In the genomic region with DNA sequence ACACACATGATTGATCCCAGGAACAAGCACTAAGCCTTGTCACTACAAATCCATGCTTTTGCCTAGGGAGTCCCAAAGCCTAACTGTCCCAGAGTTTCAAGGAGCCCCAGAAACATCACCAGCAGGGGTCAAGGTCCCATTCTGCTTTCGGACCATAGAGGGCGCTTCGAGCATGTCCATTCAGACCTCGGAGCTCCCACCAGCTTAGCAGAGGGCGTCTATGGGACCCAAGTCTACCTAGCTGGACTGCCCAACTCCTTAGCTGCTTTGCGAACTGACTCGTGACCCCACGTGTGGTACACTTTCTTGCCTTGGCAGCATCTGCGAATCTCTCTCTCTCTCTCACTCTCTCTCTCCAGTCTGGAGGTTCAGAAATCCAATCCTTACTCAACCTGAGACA, we compare ENCODE assay signal across 9 mouse cellular contexts. TPM values are rescaled to one million over a fixed set of nuclear protein-coding genes. Genes with fewer than 3 reads are reported as not detected.
DNase-seq lines count a peak whose midpoint lies in the region; ATAC-seq and TF ChIP-seq lines count a peak whose summit lies in the region.
"Had no signal": no experiment of that assay in that cellular context is flagged by ENCODE, and none has a peak within 500 bp of the region (broad histone marks: within the 10 kb centered on the region; RNA-seq: fewer than 3 reads in every experiment).

No protein-coding gene starts in this region.

- TF ChIP-seq POLR2A in ES-Bruce4 (IDR thresholded peaks at IDR 0.05; ENCODE audit: insufficient read depth, low read length) = no peak

- no peak overlapping the region for H3K27ac ChIP-seq in forebrain, embryonic 10.5 days
- H3K27ac ChIP-seq in forebrain, embryonic 13.5 days = no peak overlapping the region
- H3K27ac ChIP-seq in ES-Bruce4 (ENCODE audit: insufficient read depth, low read length) = no peak overlapping the region
- no peak overlapping the region for H3K27ac ChIP-seq in heart, embryonic 13.5 days (replicated peaks)
- peak overlapping the region; percentile 89 for H3K27ac ChIP-seq in midbrain, embryonic 14.5 days (replicated peaks; ENCODE audit: low read depth, low read length)

- peaks cover 60% of the 10 kb centered on the region for H3K4me1 ChIP-seq in forebrain, embryonic 10.5 days
- peaks cover 31% of the 10 kb centered on the region for H3K4me1 ChIP-seq in forebrain, embryonic 13.5 days
- no peaks in the 10 kb centered on the region for H3K4me1 ChIP-seq in ES-Bruce4 (ENCODE audit: control insufficient read depth, insufficient read depth, low read length)
- H3K4me1 ChIP-seq in heart, embryonic 13.5 days = peaks cover 33% of the 10 kb centered on the region
- H3K4me1 ChIP-seq in midbrain, embryonic 14.5 days (ENCODE audit: control insufficient read depth, insufficient read depth, low read length) = peaks cover 66% of the 10 kb centered on the region

- H3K4me2 ChIP-seq in forebrain, embryonic 13.5 days = no peak overlapping the region
- H3K4me2 ChIP-seq in heart, embryonic 13.5 days = peak overlapping the region; percentile 81; the same call in 1 of the 2 replicates
- peak overlapping the region; percentile 74 for H3K4me2 ChIP-seq in midbrain, embryonic 14.5 days (ENCODE audit: low read length)

- no peak; the same call in 1 of the 2 replicates for ATAC-seq in forebrain, embryonic 13.5 days
- no peak for ATAC-seq in heart, embryonic 13.5 days (ENCODE audit: extremely low read depth, insufficient number of reproducible peaks, low FRiP score, low TSS enrichment)
- no peak for ATAC-seq in midbrain, embryonic 14.5 days (ENCODE audit: low FRiP score, low TSS enrichment)

- under 1% methylated on average over 9 of the region's 9 CpGs for WGBS in forebrain, embryonic 10.5 days
- 4% methylated on average over 9 of the region's 9 CpGs for WGBS in forebrain, embryonic 13.5 days
- 8% methylated on average over 9 of the region's 9 CpGs for WGBS in heart, embryonic 13.5 days
- 7% methylated on average over 9 of the region's 9 CpGs for WGBS in midbrain, embryonic 14.5 days

- peak overlapping the region; percentile 14; the same call in 1 of the 2 replicates for H3K4me3 ChIP-seq in forebrain, embryonic 10.5 days
- no peak overlapping the region for H3K4me3 ChIP-seq in forebrain, embryonic 13.5 days
- H3K4me3 ChIP-seq in ES-Bruce4 (ENCODE audit: low read depth, low read length) = no peak overlapping the region
- no peak overlapping the region for H3K4me3 ChIP-seq in heart, embryonic 13.5 days
- peak overlapping the region; percentile 79 for H3K4me3 ChIP-seq in midbrain, embryonic 14.5 days (replicated peaks; ENCODE audit: low read depth, low read length)

- TF ChIP-seq EP300 in ES-Bruce4 (IDR thresholded peaks at IDR 0.05; ENCODE audit: insufficient read depth, low read depth, low read length) = no peak

- no peak overlapping the region for H3K9ac ChIP-seq in forebrain, embryonic 13.5 days
- no peak overlapping the region for H3K9ac ChIP-seq in ES-Bruce4 (ENCODE audit: low read depth, poor library complexity, severe bottlenecking)
- H3K9ac ChIP-seq in heart, embryonic 13.5 days = peak overlapping the region; percentile 20; the same call in 1 of the 2 replicates
- H3K9ac ChIP-seq in midbrain, embryonic 14.5 days (replicated peaks; ENCODE audit: low read length) = peak overlapping the region; percentile 93

- H3K27me3 ChIP-seq in forebrain, embryonic 10.5 days (ENCODE audit: poor library complexity, severe bottlenecking) = peaks cover 99% of the 10 kb centered on the region
- H3K27me3 ChIP-seq in forebrain, embryonic 13.5 days = peaks cover 97% of the 10 kb centered on the region
- H3K27me3 ChIP-seq in ES-Bruce4 (ENCODE audit: control insufficient read depth, insufficient read depth, low read length, poor library complexity, severe bottlenecking) = peaks cover 11% of the 10 kb centered on the region
- H3K27me3 ChIP-seq in heart, embryonic 13.5 days (replicated peaks) = peaks cover 89% of the 10 kb centered on the region
- H3K27me3 ChIP-seq in midbrain, embryonic 14.5 days (ENCODE audit: control insufficient read depth, insufficient read depth, low read length) = peaks cover 12% of the 10 kb centered on the region; the same call in 1 of the 2 replicates

- DNase-seq in forebrain, embryonic 10.5 days (ENCODE audit: extremely low spot score, low spot score) = peak; percentile 64
- DNase-seq in kidney, postnatal 36 days = peak; percentile 52 to 74
- peak; percentile 77 for DNase-seq in midbrain, embryonic 14.5 days
- no peak for DNase-seq in adrenal gland, adult 2 months
- DNase-seq in cerebellum, postnatal 36 days = no peak

- peak; percentile 76 for TF ChIP-seq CTCF in ES-Bruce4 (IDR thresholded peaks at IDR 0.05; ENCODE audit: low read depth, low read length)

- H3K9me3 ChIP-seq in forebrain, embryonic 10.5 days = no peaks in the 10 kb centered on the region
- H3K9me3 ChIP-seq in forebrain, embryonic 13.5 days (replicated peaks) = no peaks in the 10 kb centered on the region
- H3K9me3 ChIP-seq in ES-Bruce4 (replicated peaks; ENCODE audit: control insufficient read depth, insufficient read depth, low read length, poor library complexity, severe bottlenecking) = no peaks in the 10 kb centered on the region
- H3K9me3 ChIP-seq in heart, embryonic 13.5 days = no peaks in the 10 kb centered on the region
- H3K9me3 ChIP-seq in midbrain, embryonic 14.5 days (ENCODE audit: control insufficient read depth, low read length) = no peaks in the 10 kb centered on the region

- H3K36me3 ChIP-seq in forebrain, embryonic 10.5 days (replicated peaks) = no peaks in the 10 kb centered on the region
- no peaks in the 10 kb centered on the region for H3K36me3 ChIP-seq in forebrain, embryonic 13.5 days (ENCODE audit: poor library complexity, severe bottlenecking)
- no peaks in the 10 kb centered on the region for H3K36me3 ChIP-seq in ES-Bruce4 (ENCODE audit: control insufficient read depth, insufficient read depth, low read length, poor library complexity, severe bottlenecking)
- no peaks in the 10 kb centered on the region for H3K36me3 ChIP-seq in heart, embryonic 13.5 days
- peaks cover 24% of the 10 kb centered on the region for H3K36me3 ChIP-seq in midbrain, embryonic 14.5 days (ENCODE audit: control insufficient read depth, insufficient read depth, low read length)

RNA-seq across cellular contexts. Expression of a gene that starts 7.0 kb away (rescaled TPM):
- polyA plus RNA-seq in forebrain, embryonic 10.5 days (2016; fragmentation: Nextera tagmentation; extraction: Ambion mirVana) = 0.31 and 0.40 TPM in 2 replicates
- polyA plus RNA-seq in forebrain, embryonic 13.5 days (2015; fragmentation: Nextera tagmentation; extraction: Ambion mirVana) = 0.38 and 0.50 TPM in 2 replicates
- not detected in 2 replicates for polyA plus RNA-seq in ES-Bruce4 (2011; ENCODE audit: insufficient read depth, insufficient read length, low read depth, missing spikeins)
- polyA plus RNA-seq in heart, embryonic 13.5 days (2015; fragmentation: Nextera tagmentation; extraction: Ambion mirVana) = 1.7 and 2.8 TPM in 2 replicates
- 10.1 and 16.4 TPM in 2 replicates for polyA plus RNA-seq in midbrain, embryonic 14.5 days (2014; fragmentation: Nextera tagmentation; extraction: Ambion mirVana)
- total RNA-seq in adrenal gland, adult 2 months (2021) = not detected
- polyA plus RNA-seq in adrenal gland, adult 2 months (2012; rRNA removed) = 0.25 TPM in 1 of 2 replicates, not detected in the other
- total RNA-seq: neutrophil, adult 5-6 weeks had no signal

Comparison
In these comparisons a context has a peak if more than half of its experiments do, and no peak if none do; other contexts are left out.
1. H3K4me3 ChIP-seq: peak in forebrain, embryonic 10.5 days (single experiment) and midbrain, embryonic 14.5 days (single experiment); none in forebrain, embryonic 13.5 days (single experiment), ES-Bruce4 (single experiment) and heart, embryonic 13.5 days (single experiment).
2. DNase-seq: peak in forebrain, embryonic 10.5 days (single experiment), kidney, postnatal 36 days (2 of 2) and midbrain, embryonic 14.5 days (single experiment); none in adrenal gland, adult 2 months (single experiment) and cerebellum, postnatal 36 days (0 of 2).
3. H3K9ac ChIP-seq: peak in heart, embryonic 13.5 days (single experiment) and midbrain, embryonic 14.5 days (single experiment); none in forebrain, embryonic 13.5 days (single experiment) and ES-Bruce4 (single experiment).